Mouse (Mus musculus) neural tube, embryonic 15.5 days (tissue): ENCODE results near the gene Adm2. TPM values are rescaled to one million over a fixed set of nuclear protein-coding genes. Genes with fewer than 3 reads are reported as not detected.

Experiments used
- ATAC-seq: fragments of 200-750 bp; cut with Nextera tagmentation; 2 replicates; pipeline ENCODE4 v1.8.0; 2017; ENCODE audit warnings: mild to moderate bottlenecking, moderate TSS enrichment, moderate library complexity; ENCODE audit not compliant: low FRiP score
- H3K27ac ChIP-seq: fragments of 300-500 bp; sonication (generic); replicated peaks from 2 replicates; pipeline ENCODE4 v1.5.1; 2015; ENCODE audit warnings: mild to moderate bottlenecking, inconsistent platforms
- H3K27me3 ChIP-seq: fragments of 300-500 bp; sonication (generic); replicated peaks from 2 replicates; pipeline ENCODE4 v1.6.1; 2015; ENCODE audit warnings: inconsistent platforms
- H3K36me3 ChIP-seq: fragments of 300-500 bp; sonication (generic); 2 replicates; pipeline ENCODE4 v1.6.1; 2015; ENCODE audit warnings: inconsistent platforms
- H3K4me1 ChIP-seq: fragments of 300-500 bp; sonication (generic); 2 replicates; pipeline ENCODE4 v1.6.1; 2015; ENCODE audit warnings: inconsistent platforms
- H3K4me2 ChIP-seq: fragments of 300-500 bp; sonication (generic); 2 replicates; pipeline ENCODE4 v1.6.1; 2015; ENCODE audit warnings: inconsistent platforms, mild to moderate bottlenecking, moderate library complexity
- H3K4me3 ChIP-seq: fragments of 300-500 bp; sonication (generic); replicated peaks from 2 replicates; pipeline ENCODE4 v1.5.1; 2015; ENCODE audit warnings: mild to moderate bottlenecking, inconsistent platforms
- H3K9ac ChIP-seq: fragments of 300-500 bp; sonication (generic); replicated peaks from 2 replicates; pipeline ENCODE4 v1.6.1; 2015; ENCODE audit warnings: mild to moderate bottlenecking, inconsistent platforms
- H3K9me3 ChIP-seq: fragments of 300-500 bp; sonication (generic); replicated peaks from 2 replicates; pipeline ENCODE4 v1.6.1; 2016; ENCODE audit warnings: inconsistent platforms
- WGBS: fragments of 180-500 bp; shearing (Covaris S2); methylation state at CpG from one replicate; pipeline ENCODE4 v1.1.7; 2015; ENCODE audit warnings: mixed read lengths; 5-methylcytosine and 5-hydroxymethylcytosine counted together
- polyA plus RNA-seq: library from polyadenylated mRNA; unstranded; fragments of >200 nt; fragmentation: Nextera tagmentation; extraction: Ambion mirVana; gene quantifications from 2 replicates; pipeline ENCODE4 v1.2.1, GENCODE M21; 2015

Gene Adm2
- polyA plus RNA-seq, 1 experiment from 2014 or later: not detected

DNA sequence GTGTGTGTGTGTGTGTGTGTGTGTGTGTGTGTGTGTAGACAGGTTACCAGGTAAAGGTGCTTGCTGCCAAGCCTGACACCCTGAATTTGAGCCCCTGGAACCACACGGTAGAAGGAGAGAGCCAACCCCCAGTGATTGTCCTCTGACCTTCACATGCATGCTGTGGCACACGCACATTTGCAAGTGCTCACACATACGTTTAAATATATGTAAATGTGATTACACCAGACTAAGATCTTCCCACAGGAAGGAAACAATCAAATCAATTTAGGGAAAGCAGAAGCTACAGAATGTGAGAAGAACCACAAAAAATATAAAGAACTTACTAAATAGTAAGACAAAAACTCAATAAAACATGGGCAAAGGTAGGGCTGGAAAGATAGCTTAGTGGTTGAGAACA is 17.6 kb downstream of the Adm2 start:
- Histone ChIP-seq H3K27me3 (no peaks in the 10 kb centered on the region), H3K9me3 (no peaks in the 10 kb centered on the region), H3K4me1 (no peaks in the 10 kb centered on the region), H3K9ac (no peak overlapping the region), H3K4me2 (no peak overlapping the region), H3K4me3 (no peak overlapping the region), H3K36me3 (no peaks in the 10 kb centered on the region), H3K27ac (no peak overlapping the region)
- ATAC-seq: no peak
- 82% methylated on average over 3 of the region's 3 CpGs for WGBS

GRCm38 (mm10) chr15:89341678-89342077 is 19.2 kb downstream of the Adm2 start:
- Histone ChIP-seq H3K9ac (no peak overlapping the region), H3K9me3 (no peaks in the 10 kb centered on the region), H3K27me3 (no peaks in the 10 kb centered on the region), H3K4me3 (no peak overlapping the region), H3K4me1 (no peaks in the 10 kb centered on the region), H3K36me3 (no peaks in the 10 kb centered on the region), H3K4me2 (no peak overlapping the region), H3K27ac (no peak overlapping the region)
- 37% methylated on average over 1 of the region's 1 CpGs for WGBS
- ATAC-seq: no peak

- Histone ChIP-seq H3K27ac (no peak overlapping the region), H3K36me3 (no peaks in the 10 kb centered on the region), H3K27me3 (no peaks in the 10 kb centered on the region), H3K4me2 (no peak overlapping the region), H3K9me3 (no peaks in the 10 kb centered on the region), H3K4me3 (no peak overlapping the region), H3K9ac (no peak overlapping the region), H3K4me1 (no peaks in the 10 kb centered on the region)
- no peak for ATAC-seq
- WGBS: 92% methylated on average over 3 of the region's 3 CpGs
These were observed 20.8 kb downstream of the Adm2 start for GRCm38 (mm10) chr15:89343325-89343724.

DNA sequence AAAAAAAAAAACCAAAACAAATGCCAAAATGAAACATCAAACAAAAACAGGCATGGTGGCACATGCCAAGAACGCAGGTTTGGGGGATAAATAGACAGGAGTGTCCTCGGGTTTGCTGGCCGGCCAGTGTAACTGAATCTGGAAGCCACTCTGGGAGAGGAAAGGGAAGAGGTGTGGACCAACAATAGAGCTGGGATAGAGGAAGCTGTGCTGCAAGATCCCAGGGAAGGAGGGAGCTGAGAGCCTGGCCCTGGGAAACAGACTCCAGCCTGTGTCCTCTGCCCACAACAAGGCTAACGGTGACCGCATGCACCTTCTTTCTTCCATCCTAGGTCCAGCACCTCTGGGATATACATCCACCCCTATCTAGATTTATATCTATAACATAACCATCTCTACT is 27.9 kb downstream of the Adm2 start:
- Histone ChIP-seq H3K4me3 (no peak overlapping the region), H3K36me3 (peaks cover 35% of the 10 kb centered on the region), H3K9ac (no peak overlapping the region), H3K27me3 (no peaks in the 10 kb centered on the region), H3K27ac (no peak overlapping the region), H3K4me2 (no peak overlapping the region), H3K4me1 (peaks cover 12% of the 10 kb centered on the region), H3K9me3 (no peaks in the 10 kb centered on the region)
- WGBS: 88% methylated on average over 5 of the region's 5 CpGs
- ATAC-seq: no peak

GRCm38 (mm10) chr15:89351302-89351701 is 28.8 kb downstream of the Adm2 start:
- Histone ChIP-seq H3K4me1 (peaks cover 13% of the 10 kb centered on the region), H3K36me3 (peaks cover 35% of the 10 kb centered on the region), H3K9ac (no peak overlapping the region), H3K4me3 (no peak overlapping the region), H3K27ac (no peak overlapping the region), H3K4me2 (no peak overlapping the region), H3K27me3 (no peaks in the 10 kb centered on the region), H3K9me3 (no peaks in the 10 kb centered on the region)
- 92% methylated on average over 15 of the region's 15 CpGs for WGBS
- no peak for ATAC-seq

GRCm38 (mm10) chr15:89352054-89352453 is 29.5 kb downstream of the Adm2 start:
- H3K27ac ChIP-seq: no peak overlapping the region
- H3K27me3 ChIP-seq: no peaks in the 10 kb centered on the region
- WGBS: 95% methylated on average over 14 of the region's 14 CpGs
- H3K9me3 ChIP-seq: no peaks in the 10 kb centered on the region
- no peak overlapping the region for H3K4me3 ChIP-seq
- peaks cover 35% of the 10 kb centered on the region for H3K36me3 ChIP-seq
- no peak overlapping the region for H3K4me2 ChIP-seq
- H3K9ac ChIP-seq: no peak overlapping the region
- ATAC-seq: no peak
- H3K4me1 ChIP-seq: peaks cover 21% of the 10 kb centered on the region

DNA sequence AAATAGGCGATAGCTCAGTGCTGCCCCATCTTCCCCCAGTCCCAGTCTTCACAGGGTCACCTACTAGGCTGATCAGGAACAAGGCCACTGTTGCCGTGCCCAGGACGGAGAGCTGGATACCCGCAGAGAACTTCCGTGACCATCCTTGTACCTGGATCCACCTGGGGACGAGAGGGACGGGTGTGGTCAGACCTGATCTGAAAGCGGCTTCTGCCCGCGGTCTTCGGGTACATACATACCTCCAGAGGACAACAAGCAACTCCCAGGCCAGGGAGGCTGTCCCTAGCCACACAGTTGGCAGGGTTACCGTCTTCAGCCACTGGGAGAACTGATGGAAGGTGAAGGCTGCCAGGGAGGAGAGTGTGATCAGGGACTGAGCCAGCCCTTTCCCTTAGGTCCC is 30.3 kb downstream of the Adm2 start:
- no peaks in the 10 kb centered on the region for H3K9me3 ChIP-seq
- H3K4me1 ChIP-seq: peaks cover 28% of the 10 kb centered on the region
- no peak for ATAC-seq
- WGBS: 96% methylated on average over 12 of the region's 12 CpGs
- no peak overlapping the region for H3K27ac ChIP-seq
- H3K27me3 ChIP-seq: no peaks in the 10 kb centered on the region
- H3K4me2 ChIP-seq: no peak overlapping the region
- H3K4me3 ChIP-seq: no peak overlapping the region
- peaks cover 35% of the 10 kb centered on the region for H3K36me3 ChIP-seq
- H3K9ac ChIP-seq: no peak overlapping the region

- H3K36me3 ChIP-seq: peaks cover 35% of the 10 kb centered on the region
- ATAC-seq: no peak
- no peak overlapping the region for H3K4me2 ChIP-seq
- no peaks in the 10 kb centered on the region for H3K27me3 ChIP-seq
- H3K9me3 ChIP-seq: no peaks in the 10 kb centered on the region
- WGBS: 95% methylated on average over 16 of the region's 16 CpGs
- no peak overlapping the region for H3K4me3 ChIP-seq
- no peak overlapping the region for H3K27ac ChIP-seq
- H3K9ac ChIP-seq: no peak overlapping the region
- peaks cover 33% of the 10 kb centered on the region for H3K4me1 ChIP-seq
These were observed 31.3 kb downstream of the Adm2 start for GRCm38 (mm10) chr15:89353837-89354236.

GRCm38 (mm10) chr15:89354455-89354854 is 31.9 kb downstream of the Adm2 start:
- Histone ChIP-seq H3K9me3 (no peaks in the 10 kb centered on the region), H3K27me3 (no peaks in the 10 kb centered on the region), H3K27ac (no peak overlapping the region), H3K4me1 (peaks cover 38% of the 10 kb centered on the region), H3K4me3 (peak overlapping the region; percentile 65), H3K36me3 (peaks cover 35% of the 10 kb centered on the region), H3K9ac (peak overlapping the region; percentile 76), H3K4me2 (peak overlapping the region; percentile 86)
- WGBS: 81% methylated on average over 7 of the region's 7 CpGs
- 0 out of 2 replicates have a peak, but pooled peaks have one; percentile 11 for ATAC-seq

DNA sequence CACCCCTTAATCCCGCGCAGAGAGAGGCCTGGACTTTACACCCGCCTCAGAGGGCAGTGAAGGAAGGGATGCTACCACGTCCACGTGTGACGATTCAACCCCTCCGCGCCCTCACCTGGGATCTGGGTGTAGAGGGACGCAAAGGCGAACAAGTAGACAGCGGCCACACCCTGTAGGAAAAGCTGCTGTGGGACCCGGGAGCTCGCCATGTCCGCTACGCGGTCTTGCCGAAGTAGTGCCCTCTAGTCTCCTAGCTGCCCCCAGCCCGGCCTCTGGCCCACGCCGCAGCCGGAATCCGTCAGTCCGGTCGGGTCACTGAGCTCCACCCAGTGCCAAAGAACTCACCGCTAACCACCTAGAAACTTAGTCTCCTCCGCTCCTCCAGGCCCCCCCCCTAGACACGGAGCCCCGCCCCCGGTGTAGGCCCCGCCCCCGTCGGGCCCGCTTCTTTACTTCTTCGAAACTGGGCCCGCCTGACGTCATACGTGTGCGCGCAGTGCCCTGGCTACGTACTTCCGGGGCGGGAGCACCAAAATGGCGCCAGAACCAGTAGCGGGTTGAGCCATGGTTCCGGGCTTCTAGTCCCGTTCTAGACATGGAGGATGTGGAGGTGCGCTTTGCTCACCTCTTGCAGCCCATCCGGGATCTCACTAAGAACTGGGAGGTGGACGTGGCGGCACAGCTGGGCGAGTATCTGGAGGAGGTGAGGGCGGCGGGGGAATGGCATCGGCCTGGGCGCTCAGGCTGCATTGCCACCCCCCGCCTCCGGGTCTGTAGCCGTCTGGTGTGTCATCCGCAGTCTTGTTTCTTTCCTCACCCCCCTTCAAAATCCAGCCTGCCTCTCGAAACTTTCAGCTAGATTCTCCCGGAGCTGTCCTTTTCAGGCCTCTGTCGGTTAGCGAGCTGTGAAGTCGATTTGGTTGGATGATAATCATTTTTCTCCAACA is 33.0 kb downstream of the Adm2 start, which contains the start of the genes Lmf2 and Ncaph2:
Lmf2 (minus strand) TSS at position 419 of the 947 bp plus-strand sequence.
Ncaph2 (plus strand) TSS at position 479 of the 947 bp plus-strand sequence.
- peaks cover 38% of the 10 kb centered on the region for H3K4me1 ChIP-seq
- peak; percentile 91 for ATAC-seq
- peak within 1 kb of the TSS; percentile 88 for H3K27ac ChIP-seq
- H3K4me3 ChIP-seq: peak within 1 kb of the TSS; percentile 65
- no peaks in the 10 kb centered on the region for H3K9me3 ChIP-seq
- peak within 1 kb of the TSS; percentile 86 for H3K4me2 ChIP-seq
- under 1% methylated on average over 63 of the region's 64 CpGs for WGBS
- H3K27me3 ChIP-seq: no peaks in the 10 kb centered on the region
- peak within 1 kb of the TSS; percentile 76 for H3K9ac ChIP-seq
- peaks cover 32% of the 10 kb centered on the region for H3K36me3 ChIP-seq

- peaks cover 32% of the 10 kb centered on the region for H3K36me3 ChIP-seq
- peak overlapping the region; percentile 65 for H3K4me3 ChIP-seq
- H3K27ac ChIP-seq: peak overlapping the region; percentile 88
- under 1% methylated on average over 15 of the region's 15 CpGs for WGBS
- H3K4me1 ChIP-seq: peaks cover 38% of the 10 kb centered on the region
- H3K27me3 ChIP-seq: no peaks in the 10 kb centered on the region
- ATAC-seq: peak; percentile 43
- no peaks in the 10 kb centered on the region for H3K9me3 ChIP-seq
- H3K9ac ChIP-seq: peak overlapping the region; percentile 76
- peak overlapping the region; percentile 86 for H3K4me2 ChIP-seq
These were observed 33.9 kb downstream of the Adm2 start for GRCm38 (mm10) chr15:89356372-89356771.

DNA sequence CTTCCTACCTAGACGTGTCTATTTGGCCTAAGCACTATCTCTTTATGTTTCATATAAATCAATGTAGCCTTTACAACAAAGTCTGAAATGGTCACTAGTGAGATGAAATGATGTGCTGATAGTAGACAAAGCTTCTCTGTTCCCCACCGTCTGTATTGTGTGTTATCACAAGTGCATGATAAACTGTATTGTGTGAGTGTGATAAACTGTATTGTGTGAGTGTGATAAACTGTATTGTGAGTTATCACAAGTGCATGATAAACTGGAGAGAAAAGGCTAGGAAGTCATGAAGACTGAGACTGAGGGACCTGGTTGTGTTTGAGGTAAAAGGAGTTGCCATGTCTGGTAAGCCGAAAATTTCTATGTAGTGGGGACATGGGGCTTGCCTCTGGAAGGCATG is 36.3 kb downstream of the Adm2 start:
- no peaks in the 10 kb centered on the region for H3K27me3 ChIP-seq
- no peak overlapping the region for H3K27ac ChIP-seq
- H3K4me1 ChIP-seq: peaks cover 38% of the 10 kb centered on the region
- H3K4me3 ChIP-seq: no peak overlapping the region
- no peak overlapping the region for H3K4me2 ChIP-seq
- 86% methylated on average over 3 of the region's 3 CpGs for WGBS
- H3K36me3 ChIP-seq: peaks cover 33% of the 10 kb centered on the region
- ATAC-seq: no peak
- H3K9me3 ChIP-seq: no peaks in the 10 kb centered on the region
- no peak overlapping the region for H3K9ac ChIP-seq
